Mouse (Mus musculus): ENCODE data around the gene Spag6. TPM values are rescaled to one million over a fixed set of nuclear protein-coding genes. Genes with fewer than 3 reads are reported as not detected.

Spag6 gene
- not detected in 2 replicates for polyA plus RNA-seq (2012; ENCODE audit: insufficient read depth, low replicate concordance)

DNA sequence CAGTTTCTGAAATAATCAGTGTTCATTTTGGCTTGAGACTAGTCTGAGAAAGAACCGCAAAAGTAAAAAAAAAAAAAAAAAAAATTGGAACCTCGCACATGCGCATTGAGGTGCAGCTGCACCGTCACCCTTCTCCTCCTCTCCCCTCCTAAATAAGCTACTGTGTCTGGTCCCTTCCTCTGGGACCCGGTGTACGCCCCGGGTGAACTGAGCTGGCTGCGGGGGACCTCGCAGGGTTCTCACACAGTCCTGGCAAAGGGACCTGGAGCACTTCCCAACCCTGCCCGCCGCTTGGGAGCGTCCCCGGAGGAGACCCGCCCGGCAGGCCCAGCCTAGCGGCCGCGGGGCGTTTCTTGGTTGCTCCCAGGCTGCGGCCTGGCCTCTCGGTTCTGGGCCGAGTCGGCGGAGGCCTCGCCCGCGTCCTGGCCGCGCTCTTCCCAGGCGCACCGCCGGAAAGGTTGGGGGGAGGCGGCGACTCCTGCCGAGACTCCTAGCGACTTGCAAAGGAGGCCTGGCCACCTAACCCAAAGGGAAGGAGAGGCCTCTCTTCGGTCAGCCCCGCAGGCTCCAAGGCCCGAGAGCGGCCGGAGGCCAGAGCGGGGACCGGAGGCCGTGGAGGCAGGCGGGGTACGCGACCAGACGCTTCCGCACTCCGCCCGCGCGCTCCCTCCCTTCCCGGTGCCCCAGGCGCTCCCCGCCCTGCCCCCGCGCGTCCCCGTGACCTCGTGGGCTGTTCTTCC is at the start of gene Spag6:
Spag6 (plus strand) TSS at position 162 of the 740 bp plus-strand sequence.
- H3K4me1 ChIP-seq = peaks cover 42% of the 10 kb centered on the region
- H3K4me3 ChIP-seq (replicated peaks) = peak within 1 kb of the TSS; percentile 94
- H3K36me3 ChIP-seq (replicated peaks; ENCODE audit: low read length) = no peaks in the 10 kb centered on the region
- TF ChIP-seq GATA1 (IDR thresholded peaks at IDR 0.05; ENCODE audit: borderline replicate concordance, low read length) = no peak
- no peak for TF ChIP-seq FLI1 (IDR thresholded peaks at IDR 0.05; ENCODE audit: low read length)
- peaks cover 88% of the 10 kb centered on the region for H3K27me3 ChIP-seq (replicated peaks)
- H3K9me3 ChIP-seq = 0 out of 2 replicates have a peak, but pooled peaks cover 5% of the 10 kb centered on the region

- Histone ChIP-seq H3K27me3 (replicated peaks) (no peaks in the 10 kb centered on the region), H3K4me1 (no peaks in the 10 kb centered on the region), H3K4me3 (replicated peaks) (no peak overlapping the region), H3K36me3 (replicated peaks; ENCODE audit: low read length) (no peaks in the 10 kb centered on the region), H3K9me3 (peaks cover 16% of the 10 kb centered on the region)
- TF ChIP-seq FLI1 (IDR thresholded peaks at IDR 0.05; ENCODE audit: low read length) = no peak
- TF ChIP-seq GATA1 (IDR thresholded peaks at IDR 0.05; ENCODE audit: borderline replicate concordance, low read length) = no peak
Measured at GRCm38 (mm10) chr2:18648563-18648962, 45.3 kb upstream of the Spag6 start.

GRCm38 (mm10) chr2:18654821-18655220 is 39.0 kb upstream of the Spag6 start:
- Histone ChIP-seq H3K4me3 (replicated peaks) (no peak overlapping the region), H3K4me1 (peaks cover 5% of the 10 kb centered on the region; the same call in 1 of the 2 replicates), H3K27me3 (replicated peaks) (peaks cover 4% of the 10 kb centered on the region), H3K9me3 (no peaks in the 10 kb centered on the region), H3K36me3 (replicated peaks; ENCODE audit: low read length) (no peaks in the 10 kb centered on the region)
- TF ChIP-seq FLI1 (IDR thresholded peaks at IDR 0.05; ENCODE audit: low read length) (no peak), GATA1 (IDR thresholded peaks at IDR 0.05; ENCODE audit: borderline replicate concordance, low read length) (no peak)

- Histone ChIP-seq H3K36me3 (replicated peaks; ENCODE audit: low read length) (no peaks in the 10 kb centered on the region), H3K4me1 (no peaks in the 10 kb centered on the region), H3K4me3 (replicated peaks) (no peak overlapping the region), H3K9me3 (no peaks in the 10 kb centered on the region), H3K27me3 (replicated peaks) (peaks cover 5% of the 10 kb centered on the region)
- TF ChIP-seq GATA1 (IDR thresholded peaks at IDR 0.05; ENCODE audit: borderline replicate concordance, low read length) = no peak
- TF ChIP-seq FLI1 (IDR thresholded peaks at IDR 0.05; ENCODE audit: low read length) = no peak
Measured at GRCm38 (mm10) chr2:18664003-18664402, 29.8 kb upstream of the Spag6 start.

DNA sequence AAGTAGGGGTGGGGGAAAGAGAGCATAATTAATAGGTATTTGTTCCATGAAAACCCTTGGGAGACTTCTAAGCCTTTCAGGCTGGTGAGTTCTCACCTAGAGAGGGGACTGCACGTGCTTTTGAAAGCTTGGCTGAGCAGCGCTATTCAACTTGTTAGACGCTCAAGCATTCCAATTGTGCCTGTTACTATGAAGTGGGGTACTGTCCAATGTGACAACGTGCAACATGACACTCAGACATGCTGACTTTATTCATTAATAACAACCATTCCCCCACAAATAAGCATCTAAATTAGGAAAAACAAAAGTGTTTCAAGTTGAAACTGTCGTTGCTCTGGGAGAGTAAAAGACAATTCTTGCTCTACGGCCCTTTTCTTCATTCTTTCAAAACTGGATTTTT is 22.8 kb upstream of the Spag6 start:
- TF ChIP-seq FLI1 (IDR thresholded peaks at IDR 0.05; ENCODE audit: low read length) (no peak), GATA1 (IDR thresholded peaks at IDR 0.05; ENCODE audit: borderline replicate concordance, low read length) (no peak)
- peaks cover 3% of the 10 kb centered on the region for H3K27me3 ChIP-seq (replicated peaks)

DNA sequence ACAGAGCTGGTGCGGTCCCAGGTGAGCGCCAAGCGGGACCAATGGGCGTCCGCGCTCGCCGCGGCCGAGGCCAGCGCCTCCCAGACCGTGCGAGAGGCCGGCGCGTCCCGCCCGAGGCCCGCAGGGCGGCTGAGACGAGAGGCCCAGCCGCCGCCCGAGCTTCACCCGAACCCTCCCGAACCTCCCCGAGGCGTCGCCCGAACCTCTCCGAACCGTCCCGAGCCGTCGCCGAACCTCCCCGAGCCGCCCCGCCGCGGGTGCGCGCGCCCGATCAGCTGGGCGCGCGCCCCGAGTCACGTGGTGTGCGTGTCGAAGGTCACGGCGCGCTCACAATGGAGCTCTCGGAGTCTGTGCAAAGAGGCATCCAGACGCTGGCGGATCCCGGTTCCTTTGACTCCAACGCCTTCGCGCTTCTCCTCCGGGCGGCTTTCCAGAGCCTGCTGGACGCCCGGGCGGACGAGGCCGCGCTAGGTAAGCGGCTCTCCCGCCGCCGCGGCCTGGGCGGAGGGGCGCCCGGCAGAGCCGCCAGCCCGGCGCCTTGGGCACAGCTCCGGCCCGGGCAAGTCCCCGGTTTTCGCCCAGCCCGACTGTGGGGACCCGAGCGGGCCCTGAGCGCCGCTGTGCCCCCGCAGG is 21.6 kb upstream of the Spag6 start, which contains the start of gene Commd3:
Commd3 (plus strand) TSS at position 252 of the 633 bp plus-strand sequence.
- Histone ChIP-seq H3K27me3 (replicated peaks) (peaks cover 3% of the 10 kb centered on the region), H3K36me3 (replicated peaks; ENCODE audit: low read length) (peaks cover 13% of the 10 kb centered on the region), H3K4me3 (replicated peaks) (peak within 1 kb of the TSS; percentile 96), H3K4me1 (peaks cover 15% of the 10 kb centered on the region; the same call in 1 of the 2 replicates), H3K9me3 (no peaks in the 10 kb centered on the region)
- TF ChIP-seq GATA1 (IDR thresholded peaks at IDR 0.05; ENCODE audit: borderline replicate concordance, low read length) (no peak), FLI1 (IDR thresholded peaks at IDR 0.05; ENCODE audit: low read length) (no peak)

More for the DNA sequence above, 22.8 kb upstream of the Spag6 start:
- Histone ChIP-seq H3K4me3 (replicated peaks) (no peak overlapping the region), H3K9me3 (no peaks in the 10 kb centered on the region), H3K4me1 (peaks cover 13% of the 10 kb centered on the region; the same call in 1 of the 2 replicates), H3K36me3 (replicated peaks; ENCODE audit: low read length) (peaks cover 13% of the 10 kb centered on the region)

GRCm38 (mm10) chr2:18672766-18673164 is 21.1 kb upstream of the Spag6 start:
- peaks cover 15% of the 10 kb centered on the region; the same call in 1 of the 2 replicates for H3K4me1 ChIP-seq
- TF ChIP-seq GATA1 (IDR thresholded peaks at IDR 0.05; ENCODE audit: borderline replicate concordance, low read length) = no peak
- no peak for TF ChIP-seq FLI1 (IDR thresholded peaks at IDR 0.05; ENCODE audit: low read length)
- H3K4me3 ChIP-seq (replicated peaks) = peak overlapping the region; percentile 96
- H3K27me3 ChIP-seq (replicated peaks) = peaks cover 6% of the 10 kb centered on the region
- no peaks in the 10 kb centered on the region for H3K9me3 ChIP-seq
- peaks cover 13% of the 10 kb centered on the region for H3K36me3 ChIP-seq (replicated peaks; ENCODE audit: low read length)

DNA sequence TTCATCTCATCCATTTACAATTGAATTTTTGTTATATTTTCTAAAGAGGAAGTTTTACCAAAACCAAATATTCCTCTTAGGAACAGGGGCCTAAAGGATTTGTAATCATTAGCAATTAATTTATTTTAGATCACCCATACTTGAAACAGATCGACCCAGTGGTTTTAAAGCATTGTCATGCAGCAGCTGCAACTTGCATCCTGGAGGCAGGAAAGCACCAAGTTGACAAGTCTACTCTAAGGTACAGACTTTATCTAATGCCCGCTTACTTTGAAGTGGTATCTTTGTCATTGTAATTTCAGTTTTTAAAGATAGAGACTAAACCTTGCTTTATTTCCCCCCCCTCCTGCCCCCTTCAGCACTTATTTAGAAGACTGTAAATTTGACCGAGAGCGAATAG is 20.1 kb upstream of the Spag6 start:
- no peaks in the 10 kb centered on the region for H3K9me3 ChIP-seq
- H3K36me3 ChIP-seq (replicated peaks; ENCODE audit: low read length) = peaks cover 13% of the 10 kb centered on the region
- TF ChIP-seq GATA1 (IDR thresholded peaks at IDR 0.05; ENCODE audit: borderline replicate concordance, low read length) (no peak), FLI1 (IDR thresholded peaks at IDR 0.05; ENCODE audit: low read length) (no peak)
- peaks cover 14% of the 10 kb centered on the region for H3K27me3 ChIP-seq (replicated peaks)
- H3K4me1 ChIP-seq = peaks cover 21% of the 10 kb centered on the region
- H3K4me3 ChIP-seq (replicated peaks) = peak overlapping the region; percentile 96

GRCm38 (mm10) chr2:18674193-18674902 is 19.5 kb upstream of the Spag6 start:
- TF ChIP-seq FLI1 (IDR thresholded peaks at IDR 0.05; ENCODE audit: low read length) (no peak), GATA1 (IDR thresholded peaks at IDR 0.05; ENCODE audit: borderline replicate concordance, low read length) (no peak)
- peaks cover 21% of the 10 kb centered on the region for H3K4me1 ChIP-seq
- peaks cover 13% of the 10 kb centered on the region for H3K36me3 ChIP-seq (replicated peaks; ENCODE audit: low read length)
- H3K9me3 ChIP-seq = no peaks in the 10 kb centered on the region
- peaks cover 18% of the 10 kb centered on the region for H3K27me3 ChIP-seq (replicated peaks)
- H3K4me3 ChIP-seq (replicated peaks) = no peak overlapping the region

All from megakaryocyte, embryonic 14.5 days (primary cell).